Mouse (Mus musculus) kidney, postnatal 4 days (tissue): ENCODE measurements around the gene Rimkla.

ENCODE experiments used
- DNase-seq, 2 experiments: peaks; one replicate each; pipeline ENCODE4 v3.0.0; 2021; ENCODE audit warnings: mixed read lengths in 2 of 2

The Rimkla gene

DNA sequence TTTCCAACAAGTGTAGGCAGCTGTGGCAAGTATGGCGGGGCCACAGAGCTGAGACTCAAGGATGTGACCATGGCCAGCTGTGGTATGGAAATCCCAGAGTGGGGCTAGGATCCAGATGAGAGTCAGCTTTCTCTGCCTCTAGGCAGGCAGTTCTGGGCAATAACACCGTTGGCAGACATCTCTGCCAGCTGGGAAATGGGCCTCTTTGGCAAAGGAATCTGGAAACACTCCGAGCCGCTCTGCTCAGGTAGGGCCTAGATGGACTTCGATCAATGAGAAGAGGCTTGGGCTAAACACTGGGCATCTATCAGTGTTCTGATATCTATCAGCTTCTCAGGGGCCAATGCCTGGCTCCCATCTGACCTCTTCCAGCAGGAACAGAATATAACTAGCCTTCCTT, 26.6 kb downstream of the Rimkla start:
- no peak for DNase-seq

GRCm38 (mm10) chr4:119463756-119464419, 28.5 kb downstream of the Rimkla start:
- DNase-seq: peak; percentile 13 to 15

GRCm38 (mm10) chr4:119462858-119463755, 29.3 kb downstream of the Rimkla start:
- peak; percentile 81 to 88 for DNase-seq

DNA sequence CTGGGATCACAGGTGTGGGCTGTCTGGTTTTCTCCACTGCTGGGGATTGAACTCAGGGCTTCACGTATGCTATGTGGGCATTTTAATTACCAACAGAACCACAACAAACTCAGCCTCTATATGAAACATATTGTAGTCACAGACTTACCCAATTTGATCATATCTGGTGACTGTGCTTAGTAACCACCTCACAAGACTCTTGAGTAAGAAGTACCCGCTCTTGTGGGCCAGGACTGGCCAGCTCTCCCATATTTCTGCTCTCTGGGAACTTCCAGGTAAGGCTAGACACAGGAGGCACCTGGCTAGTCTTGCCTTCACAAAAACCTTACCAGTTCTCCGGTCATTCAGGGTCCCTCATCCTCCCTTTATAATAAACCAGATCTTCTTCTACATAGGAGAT, 30.0 kb downstream of the Rimkla start:
- no peak for DNase-seq

DNA sequence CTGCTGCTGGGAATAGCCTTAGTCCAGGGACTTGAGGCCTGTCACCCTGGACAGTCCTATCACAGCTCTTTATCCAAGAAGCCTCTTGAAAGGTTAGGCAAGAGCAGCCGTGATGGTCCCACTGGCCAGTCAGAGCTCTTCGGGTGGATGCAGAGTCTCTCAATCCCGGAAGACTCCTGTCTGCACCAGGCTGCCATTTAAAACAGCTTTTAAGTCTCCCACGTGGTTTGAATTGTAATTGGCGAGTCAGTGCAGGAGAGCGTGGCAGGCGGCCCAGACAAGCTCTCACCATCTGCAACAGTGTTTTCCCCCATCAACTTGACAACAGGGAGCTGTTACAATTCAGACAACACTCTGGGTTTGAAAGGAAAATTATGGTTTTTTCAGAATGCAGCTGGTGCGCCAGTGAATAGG, 31.7 kb downstream of the Rimkla start:
- DNase-seq: peak; percentile 67 to 79

GRCm38 (mm10) chr4:119460296-119460695, 32.1 kb downstream of the Rimkla start:
- DNase-seq: peak; percentile 62 to 68

GRCm38 (mm10) chr4:119453533-119453932, 38.9 kb downstream of the Rimkla start:
- no peak for DNase-seq

GRCm38 (mm10) chr4:119453128-119453527, 39.3 kb downstream of the Rimkla start:
- DNase-seq: no peak

GRCm38 (mm10) chr4:119450436-119450835, 42.0 kb downstream of the Rimkla start:
- no peak for DNase-seq

GRCm38 (mm10) chr4:119447786-119448185, 44.6 kb downstream of the Rimkla start:
- no peak for DNase-seq

GRCm38 (mm10) chr4:119447261-119447660, 45.2 kb downstream of the Rimkla start:
- no peak for DNase-seq

DNA sequence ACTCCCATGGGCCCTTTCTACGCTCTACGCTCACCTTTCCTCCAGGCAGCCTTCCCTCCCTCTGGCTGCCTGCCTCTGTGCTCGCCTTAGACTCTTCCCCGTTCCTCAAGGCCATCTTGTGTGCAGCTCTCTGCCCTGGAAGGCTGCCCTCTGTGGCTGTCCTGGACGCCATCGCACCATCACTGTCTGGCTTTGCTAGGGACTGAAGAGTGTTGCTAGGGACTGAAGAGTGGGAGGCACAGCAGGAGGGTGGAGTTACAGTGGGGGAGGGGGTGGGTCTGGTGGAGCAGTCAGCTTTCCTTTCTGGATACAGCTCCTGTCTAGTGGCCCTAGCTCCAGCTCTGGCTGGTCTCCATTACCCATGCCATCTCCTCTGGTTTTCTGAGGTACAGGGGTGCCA, 49.9 kb downstream of the Rimkla start:
- no peak for DNase-seq

DNA sequence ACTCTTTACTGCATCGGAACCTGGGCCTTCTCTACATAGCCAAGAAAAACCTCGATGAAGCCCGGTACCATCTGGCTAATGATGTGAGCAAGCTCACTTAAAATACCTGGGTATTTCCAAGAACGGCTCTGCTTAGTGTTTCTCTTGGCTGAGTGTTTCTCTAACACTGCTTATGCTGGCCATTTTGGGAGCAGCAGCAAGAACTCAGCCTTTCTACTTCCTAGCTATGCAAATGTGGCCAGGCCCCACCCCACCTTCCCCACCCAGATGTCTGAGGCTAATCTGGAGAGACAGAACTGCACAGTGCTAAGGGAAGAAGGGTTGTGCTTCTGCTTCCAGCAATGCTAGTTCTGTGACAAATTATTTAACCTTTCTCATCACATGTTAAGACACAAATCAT, 50.6 kb downstream of the Rimkla start:
- DNase-seq: no peak

- DNase-seq: no peak
These were observed 54.5 kb downstream of the Rimkla start for GRCm38 (mm10) chr4:119437936-119438335.

DNA sequence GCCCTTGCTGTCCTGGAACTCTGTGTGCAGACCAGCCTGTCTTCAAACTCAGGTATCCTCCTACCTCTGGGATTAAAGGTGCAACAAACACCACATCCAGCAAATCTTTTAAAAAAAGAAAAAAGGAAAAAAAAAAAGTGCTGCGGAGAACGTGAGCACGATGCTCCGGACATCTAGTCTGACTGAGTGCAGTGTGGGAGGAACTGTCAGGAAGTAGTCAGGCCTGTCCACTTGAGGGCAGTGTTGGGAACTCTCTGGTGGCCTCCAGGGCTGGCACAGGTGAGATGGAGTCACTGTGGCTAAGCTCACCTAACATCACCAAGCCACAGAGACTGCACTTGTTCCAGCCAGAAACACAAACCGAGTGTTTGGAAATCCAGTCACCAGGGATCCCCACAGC, 61.8 kb downstream of the Rimkla start:
- peak; percentile 71 to 76 for DNase-seq

- peak; percentile 15 to 44 for DNase-seq
These were observed 64.7 kb downstream of the Rimkla start for GRCm38 (mm10) chr4:119427680-119428079.

DNA sequence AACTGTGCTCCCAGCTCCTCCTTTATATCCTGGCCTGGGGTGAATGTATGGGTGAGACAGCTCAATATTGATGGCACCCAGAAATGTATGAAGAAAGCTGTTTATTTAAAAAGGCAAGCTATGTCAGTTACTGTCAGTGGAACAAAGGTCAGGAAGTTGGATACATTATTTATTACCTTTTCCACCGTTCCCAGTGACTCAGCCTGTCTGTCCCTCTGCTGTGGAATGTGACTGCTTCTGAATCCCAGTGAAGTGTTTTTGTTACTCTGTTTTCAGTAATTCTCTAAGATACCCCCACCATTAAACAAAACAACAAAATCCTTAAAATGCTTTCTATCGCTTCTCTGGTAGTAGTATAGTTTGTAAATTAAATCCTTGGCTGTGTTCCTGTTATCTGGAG, 66.8 kb downstream of the Rimkla start:
- no peak for DNase-seq

- no peak for DNase-seq
These were observed 67.4 kb downstream of the Rimkla start for GRCm38 (mm10) chr4:119425077-119425476.

DNA sequence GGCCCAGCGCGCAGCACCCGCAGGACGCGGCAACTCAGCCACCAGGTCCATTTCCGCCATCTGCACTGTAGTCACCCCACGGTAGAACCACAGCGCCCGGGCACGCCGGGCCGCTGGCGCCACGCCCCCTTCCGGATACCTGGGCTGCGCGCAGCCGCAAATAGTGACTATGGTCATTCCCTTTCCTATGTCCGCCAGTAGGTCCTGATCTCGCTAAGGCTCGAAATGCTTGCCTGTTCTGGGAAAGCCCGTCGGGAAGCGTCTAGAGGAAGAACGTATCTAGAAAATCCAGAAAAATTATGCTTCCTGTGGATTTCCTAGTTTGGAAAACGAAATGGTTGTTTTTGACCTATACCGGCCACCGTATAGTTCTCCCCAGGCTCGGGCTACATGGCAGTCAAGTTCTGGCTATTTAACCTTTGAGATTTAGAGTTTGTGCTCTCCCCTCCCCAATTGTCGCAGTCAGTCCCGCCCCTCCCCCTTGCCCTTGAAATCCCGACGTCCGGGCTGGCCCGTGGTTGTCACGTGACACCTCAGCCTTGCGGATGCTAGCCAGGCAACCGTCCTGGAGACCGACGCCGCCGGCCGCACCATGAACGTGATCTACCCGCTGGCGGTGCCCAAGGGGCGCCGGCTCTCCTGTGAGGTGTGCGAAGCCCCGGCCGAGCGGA, 70.0 kb downstream of the Rimkla start, which contains the start of the genes Ppcs and Zmynd12:
Gene Ppcs, minus strand, starts transcription at position 127 of the 671 bp plus-strand sequence.
Gene Zmynd12, plus strand, starts transcription at position 521 of the 671 bp plus-strand sequence.
- peak; percentile 93 to 96 for DNase-seq

DNA sequence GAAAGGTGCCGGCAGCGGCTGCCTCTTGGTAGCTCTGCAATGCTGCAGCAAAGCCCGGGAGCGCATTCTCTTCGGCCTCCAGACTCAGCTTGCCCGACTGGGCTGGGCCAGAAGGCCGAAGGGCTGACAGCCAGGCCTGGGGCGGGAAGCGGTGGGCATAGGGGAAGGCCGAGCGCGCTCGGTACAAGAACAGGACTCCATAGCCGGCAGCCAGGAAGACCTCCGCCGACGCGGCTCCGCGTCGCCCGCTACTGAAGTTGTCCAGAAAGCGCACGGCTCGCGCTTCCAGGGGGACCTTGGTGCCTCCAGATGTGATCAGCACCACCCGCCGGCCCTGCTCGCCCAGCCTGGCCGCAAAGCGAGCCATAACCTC, 70.5 kb downstream of the Rimkla start:
- DNase-seq: no peak

DNA sequence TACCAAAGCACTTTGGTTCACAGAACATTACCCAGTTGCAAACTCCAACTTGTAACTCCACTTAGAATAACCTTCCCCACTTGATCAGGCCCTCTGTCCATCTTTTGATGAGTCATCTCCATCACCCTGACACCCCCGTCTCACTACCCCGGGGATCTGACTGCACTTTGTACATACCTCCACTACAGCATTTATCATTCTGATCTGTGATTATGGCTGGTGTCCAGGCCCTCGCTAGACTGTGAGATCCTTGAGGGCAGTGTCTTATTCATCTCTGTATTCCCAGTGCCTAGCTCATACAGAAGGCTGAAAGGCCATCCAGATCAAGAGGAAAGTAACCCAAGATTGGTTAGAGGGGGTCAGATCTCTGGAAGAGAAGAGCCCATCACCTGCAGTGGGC, 71.2 kb downstream of the Rimkla start:
- DNase-seq: no peak

DNA sequence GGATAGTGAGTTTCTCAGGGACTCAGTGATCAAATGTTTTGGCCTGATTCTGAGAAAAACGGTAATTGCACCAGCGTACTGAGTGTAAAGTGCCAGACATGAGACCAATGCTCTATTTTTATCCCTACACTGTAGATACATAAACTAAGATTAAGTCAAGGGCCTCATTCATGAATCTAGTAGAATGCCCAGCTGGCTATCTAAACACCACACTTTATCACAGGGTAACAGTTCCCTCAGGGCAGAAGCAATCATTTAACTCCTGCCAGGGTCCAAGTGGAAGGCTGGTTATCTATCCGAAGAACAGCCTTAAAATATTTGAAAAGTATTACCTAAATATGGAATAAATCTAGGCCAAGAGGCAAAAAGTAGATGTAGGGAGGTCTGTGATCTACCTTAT, 74.5 kb downstream of the Rimkla start:
- DNase-seq: no peak

- DNase-seq: no peak
These were observed 75.2 kb downstream of the Rimkla start for GRCm38 (mm10) chr4:119417270-119417669.
